Mouse (Mus musculus) megakaryocyte, embryonic 14.5 days (primary cell): Measurements from ENCODE around the gene Wnk2. TPM values are rescaled to one million over a fixed set of nuclear protein-coding genes. Genes with fewer than 3 reads are reported as not detected.

Experiments used
- H3K27me3 ChIP-seq: replicated peaks from 2 replicates; pipeline ENCODE3; 2012; ENCODE audit warnings: inconsistent platforms
- H3K36me3 ChIP-seq: replicated peaks from 2 replicates; pipeline ENCODE3; 2012; ENCODE audit warnings: low read length, inconsistent platforms, mixed read lengths
- H3K4me1 ChIP-seq: 2 replicates; pipeline ENCODE4 v1.6.1; 2012; ENCODE audit warnings: inconsistent platforms
- H3K4me3 ChIP-seq: replicated peaks from 2 replicates; pipeline ENCODE3; 2012; ENCODE audit warnings: moderate library complexity, mild to moderate bottlenecking, inconsistent platforms
- H3K9me3 ChIP-seq: 2 replicates; pipeline ENCODE4 v1.6.1; 2012; ENCODE audit warnings: inconsistent platforms
- FLI1 ChIP-seq: IDR thresholded peaks from 2 replicates; pipeline ENCODE4 v1.6.1; 2012; ENCODE audit warnings: low read length, inconsistent platforms, mixed read lengths
- GATA1 ChIP-seq: IDR thresholded peaks from 3 replicates; pipeline ENCODE4 v1.6.1; 2012; ENCODE audit warnings: mixed read lengths, low read length, inconsistent platforms, borderline replicate concordance
- polyA plus RNA-seq: library from polyadenylated mRNA; stranded (reverse); fragments of >175 nt; gene quantifications from 2 replicates; pipeline ENCODE4 v1.2.3, GENCODE M21; 2012; ENCODE audit warnings: low replicate concordance; ENCODE audit not compliant: insufficient read depth

Wnk2 gene
- polyA plus RNA-seq, 1 experiment: 0.02 TPM

DNA sequence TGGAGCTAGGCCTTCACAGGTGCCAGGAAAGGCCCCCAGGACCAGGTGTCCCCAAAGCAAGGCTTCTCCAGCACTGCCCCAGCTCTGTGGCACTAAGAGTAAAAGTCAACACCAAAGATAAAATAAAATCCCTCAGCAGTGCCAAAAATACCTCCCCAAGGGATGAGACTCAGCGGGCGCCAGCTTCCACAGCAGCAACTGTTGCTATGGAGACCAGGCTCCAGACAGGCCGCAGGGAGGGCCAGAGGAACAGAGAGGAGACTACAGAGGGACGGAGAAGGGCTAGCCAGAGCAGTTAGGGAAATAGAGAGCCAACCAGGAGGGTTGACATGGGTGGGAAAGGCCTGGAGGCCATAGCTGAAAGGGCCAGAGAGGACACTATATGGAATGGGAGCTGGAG, 18.0 kb downstream of the Wnk2 start:
- TF ChIP-seq GATA1: no peak
- TF ChIP-seq FLI1: no peak
- H3K4me1 ChIP-seq: no peaks in the 10 kb centered on the region; the same call in 1 of the 2 replicates

GRCm38 (mm10) chr13:49129154-49129553, 18.7 kb downstream of the Wnk2 start:
- H3K9me3 ChIP-seq: no peaks in the 10 kb centered on the region
- TF ChIP-seq FLI1 (no peak), GATA1 (no peak)
- H3K4me3 ChIP-seq: no peak overlapping the region
- no peaks in the 10 kb centered on the region for H3K36me3 ChIP-seq
- H3K27me3 ChIP-seq: peaks cover 67% of the 10 kb centered on the region
- H3K4me1 ChIP-seq: no peaks in the 10 kb centered on the region; the same call in 1 of the 2 replicates

More for the DNA sequence above, 18.0 kb downstream of the Wnk2 start:
- no peak overlapping the region for H3K4me3 ChIP-seq
- peaks cover 72% of the 10 kb centered on the region for H3K27me3 ChIP-seq
- no peaks in the 10 kb centered on the region for H3K36me3 ChIP-seq
- no peaks in the 10 kb centered on the region for H3K9me3 ChIP-seq

GRCm38 (mm10) chr13:49127844-49128631, 19.8 kb downstream of the Wnk2 start:
- H3K4me3 ChIP-seq: no peak overlapping the region
- TF ChIP-seq GATA1 (no peak), FLI1 (no peak)
- H3K36me3 ChIP-seq: no peaks in the 10 kb centered on the region
- no peaks in the 10 kb centered on the region; the same call in 1 of the 2 replicates for H3K4me1 ChIP-seq
- no peaks in the 10 kb centered on the region for H3K9me3 ChIP-seq
- peaks cover 66% of the 10 kb centered on the region for H3K27me3 ChIP-seq

DNA sequence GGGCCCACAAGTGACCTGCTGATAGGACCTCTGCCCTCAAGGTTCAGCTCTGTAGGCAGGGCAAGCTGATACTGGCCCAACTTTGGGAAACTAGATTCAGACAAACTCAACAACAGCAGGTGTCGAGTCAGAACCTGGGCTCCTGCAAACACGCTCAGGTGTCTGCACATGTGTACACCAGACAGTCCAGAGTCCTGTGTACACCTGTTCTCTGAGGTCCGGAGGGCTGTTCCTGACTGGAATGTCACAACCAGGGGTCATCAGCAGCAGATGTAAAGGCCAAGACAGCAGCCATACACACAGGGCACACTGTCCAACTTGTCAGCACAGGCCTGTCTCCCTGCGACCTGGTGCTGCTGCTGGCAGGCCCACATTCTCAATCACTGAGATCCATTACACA, 25.7 kb downstream of the Wnk2 start:
- no peaks in the 10 kb centered on the region for H3K4me1 ChIP-seq
- peaks cover 5% of the 10 kb centered on the region for H3K9me3 ChIP-seq
- no peak overlapping the region for H3K4me3 ChIP-seq
- H3K36me3 ChIP-seq: no peaks in the 10 kb centered on the region
- peaks cover 42% of the 10 kb centered on the region for H3K27me3 ChIP-seq
- no peak for TF ChIP-seq FLI1
- TF ChIP-seq GATA1: no peak

GRCm38 (mm10) chr13:49117563-49117962, 30.3 kb downstream of the Wnk2 start:
- Histone ChIP-seq H3K9me3 (peaks cover 5% of the 10 kb centered on the region), H3K4me3 (no peak overlapping the region), H3K36me3 (no peaks in the 10 kb centered on the region), H3K4me1 (no peaks in the 10 kb centered on the region), H3K27me3 (peaks cover 46% of the 10 kb centered on the region)
- TF ChIP-seq FLI1 (no peak), GATA1 (no peak)

DNA sequence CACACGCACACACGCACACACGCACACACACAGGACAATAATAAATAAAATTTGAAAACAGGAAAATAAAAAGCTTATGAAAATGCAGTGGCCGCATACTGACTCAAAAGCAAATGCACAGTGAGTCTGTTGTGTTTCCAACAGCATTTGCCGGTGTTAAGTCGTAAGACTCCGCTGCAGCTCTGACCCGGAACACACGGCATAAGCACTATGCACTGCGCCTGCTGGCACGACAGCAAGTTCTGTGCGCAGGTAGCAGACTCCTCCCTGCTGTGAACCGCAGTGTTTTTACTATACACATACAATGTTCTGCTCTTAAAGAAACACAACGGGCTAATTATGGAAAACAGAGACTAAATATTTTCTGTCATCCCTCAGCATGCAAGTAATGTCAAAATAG, 32.9 kb downstream of the Wnk2 start:
- H3K9me3 ChIP-seq: peaks cover 5% of the 10 kb centered on the region
- no peaks in the 10 kb centered on the region for H3K36me3 ChIP-seq
- H3K4me3 ChIP-seq: no peak overlapping the region
- no peak for TF ChIP-seq GATA1
- no peak for TF ChIP-seq FLI1
- peaks cover under 1% of the 10 kb centered on the region; the same call in 1 of the 2 replicates for H3K4me1 ChIP-seq
- peaks cover 52% of the 10 kb centered on the region for H3K27me3 ChIP-seq

DNA sequence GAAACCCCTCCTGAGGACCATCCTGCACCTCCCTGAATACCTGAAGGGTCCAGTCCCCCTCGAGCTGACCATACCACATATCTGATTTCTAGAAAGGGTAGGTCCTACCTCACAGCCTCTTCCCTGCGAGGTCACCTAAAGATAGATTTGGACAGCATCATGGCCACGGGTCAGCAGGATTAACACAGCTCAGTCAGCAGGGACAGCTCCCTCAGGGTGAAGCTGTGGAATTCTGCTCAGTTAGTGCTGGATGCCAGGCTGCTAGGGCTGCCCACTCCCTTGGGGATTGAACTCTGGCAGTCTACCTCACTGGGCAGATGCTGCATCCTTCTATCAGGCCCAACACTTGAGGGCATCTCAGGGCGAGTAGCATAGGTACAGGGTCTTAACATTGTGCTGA, 33.7 kb downstream of the Wnk2 start:
- Histone ChIP-seq H3K36me3 (no peaks in the 10 kb centered on the region), H3K27me3 (peaks cover 57% of the 10 kb centered on the region), H3K4me3 (no peak overlapping the region), H3K4me1 (peaks cover 8% of the 10 kb centered on the region; the same call in 1 of the 2 replicates), H3K9me3 (peaks cover 5% of the 10 kb centered on the region)
- no peak for TF ChIP-seq GATA1
- no peak for TF ChIP-seq FLI1

DNA sequence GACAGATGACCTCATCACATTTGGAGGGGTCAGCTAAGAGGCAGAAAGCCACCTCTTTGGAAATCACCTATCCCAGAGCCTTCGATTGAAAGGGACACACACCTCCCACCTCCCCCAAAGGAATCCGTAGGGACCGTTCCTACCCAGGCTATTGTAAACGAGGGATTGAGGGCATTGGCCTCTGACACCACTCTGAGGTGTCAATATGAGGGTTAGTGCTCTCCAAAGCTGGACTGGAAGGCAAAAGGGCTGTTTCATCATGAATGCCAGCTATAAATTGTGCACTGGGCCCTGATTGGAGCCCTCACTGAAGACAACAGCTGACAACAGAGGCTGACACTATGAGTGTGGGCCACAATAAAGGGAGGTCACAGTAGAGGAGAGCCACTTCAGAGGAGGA, 34.5 kb downstream of the Wnk2 start:
- Histone ChIP-seq H3K9me3 (peaks cover 5% of the 10 kb centered on the region), H3K27me3 (peaks cover 59% of the 10 kb centered on the region), H3K36me3 (no peaks in the 10 kb centered on the region), H3K4me3 (no peak overlapping the region), H3K4me1 (peaks cover 8% of the 10 kb centered on the region; the same call in 1 of the 2 replicates)
- TF ChIP-seq GATA1 (no peak), FLI1 (no peak)

- H3K4me1 ChIP-seq: peaks cover 14% of the 10 kb centered on the region
- no peaks in the 10 kb centered on the region for H3K9me3 ChIP-seq
- H3K27me3 ChIP-seq: peaks cover 64% of the 10 kb centered on the region
- TF ChIP-seq FLI1 (no peak), GATA1 (no peak)
- H3K36me3 ChIP-seq: no peaks in the 10 kb centered on the region
- no peak overlapping the region for H3K4me3 ChIP-seq
Measured at GRCm38 (mm10) chr13:49112652-49113051, 35.2 kb downstream of the Wnk2 start.

GRCm38 (mm10) chr13:49109665-49110064, 38.1 kb downstream of the Wnk2 start:
- TF ChIP-seq GATA1: no peak
- no peak for TF ChIP-seq FLI1
- H3K4me1 ChIP-seq: peaks cover 15% of the 10 kb centered on the region
- peaks cover 74% of the 10 kb centered on the region for H3K27me3 ChIP-seq
- H3K9me3 ChIP-seq: peaks cover 9% of the 10 kb centered on the region
- no peak overlapping the region for H3K4me3 ChIP-seq
- H3K36me3 ChIP-seq: no peaks in the 10 kb centered on the region
